9 mouse cellular contexts compared by ENCODE assay signal in genomic region chr17:27547253-27547868, GRCm38 (mm10). TPM values are rescaled to one million over a fixed set of nuclear protein-coding genes. Genes with fewer than 3 reads are reported as not detected.
DNase-seq lines count a peak whose midpoint lies in the region; ATAC-seq and TF ChIP-seq lines count a peak whose summit lies in the region.
"Had no signal": no experiment of that assay in that cellular context is flagged by ENCODE, and none has a peak within 500 bp of the region (broad histone marks: within the 10 kb centered on the region; RNA-seq: fewer than 3 reads in every experiment).

No protein-coding gene starts in this region.

- no peak overlapping the region for H3K4me2 ChIP-seq in heart, postnatal 0 days (ENCODE audit: low read depth, low read length)
- H3K4me2 ChIP-seq in myocyte (ENCODE audit: low read depth) = peak overlapping the region; percentile 80
- H3K4me2 ChIP-seq: limb, embryonic 12.5 days had no signal

- no peaks in the 10 kb centered on the region for H3K9me3 ChIP-seq in heart, postnatal 0 days (replicated peaks; ENCODE audit: control insufficient read depth, low read length)
- H3K9me3 ChIP-seq: limb, embryonic 12.5 days had no signal

- no peak overlapping the region for H3K9ac ChIP-seq in heart, postnatal 0 days (replicated peaks; ENCODE audit: low read depth, low read length)
- H3K9ac ChIP-seq: limb, embryonic 12.5 days had no signal

- H3K36me3 ChIP-seq in heart, postnatal 0 days (replicated peaks; ENCODE audit: control insufficient read depth, insufficient read depth, low read length) = no peaks in the 10 kb centered on the region
- H3K36me3 ChIP-seq in myocyte (ENCODE audit: control insufficient read depth, insufficient read depth) = no peaks in the 10 kb centered on the region
- H3K36me3 ChIP-seq: limb, embryonic 12.5 days had no signal

- peak; percentile 59; the same call in 1 of the 2 replicates for ATAC-seq in common myeloid progenitor, adult 5-6 weeks (replicated peaks; ENCODE audit: low read depth, poor library complexity, severe bottlenecking)
- ATAC-seq in heart, postnatal 0 days (ENCODE audit: insufficient read depth, low read depth) = peak; percentile 71
- ATAC-seq in cerebellum, adult (ENCODE audit: insufficient number of reproducible peaks, low FRiP score, low TSS enrichment) = no peak

- peak; percentile 43 for TF ChIP-seq POLR2A in myocyte (IDR thresholded peaks at IDR 0.05; ENCODE audit: insufficient read length, low read depth)

- no peak overlapping the region for H3K27ac ChIP-seq in heart, postnatal 0 days (ENCODE audit: low read depth)
- H3K27ac ChIP-seq: limb, embryonic 12.5 days had no signal

- no peak for TF ChIP-seq CTCF in heart, postnatal 0 days (IDR thresholded peaks at IDR 0.05; ENCODE audit: low read depth)

- 51% methylated on average over 9 of the region's 9 CpGs for WGBS in heart, postnatal 0 days

- no peaks in the 10 kb centered on the region for H3K79me2 ChIP-seq in myocyte (ENCODE audit: control insufficient read depth, insufficient read depth)

- H3K4me1 ChIP-seq in heart, postnatal 0 days (ENCODE audit: control insufficient read depth, insufficient read depth) = 0 out of 2 replicates have a peak, but pooled peaks cover 5% of the 10 kb centered on the region

- no peaks in the 10 kb centered on the region for H3K27me3 ChIP-seq in heart, postnatal 0 days (ENCODE audit: control insufficient read depth, insufficient read depth, low read length)
- H3K27me3 ChIP-seq in myocyte (ENCODE audit: control insufficient read depth, insufficient read depth, insufficient read length) = no peaks in the 10 kb centered on the region
- H3K27me3 ChIP-seq: limb, embryonic 12.5 days had no signal

- no peak for TF ChIP-seq EP300 in heart, postnatal 0 days (IDR thresholded peaks at IDR 0.05; ENCODE audit: low read depth)

- H3ac ChIP-seq in myocyte (ENCODE audit: control insufficient read depth, insufficient read length) = no peak overlapping the region

- H3K4me3 ChIP-seq in heart, postnatal 0 days (ENCODE audit: low read depth, low read length) = no peak overlapping the region
- no peak overlapping the region for H3K4me3 ChIP-seq in myocyte
- H3K4me3 ChIP-seq: limb, embryonic 12.5 days had no signal

- DNase-seq in kidney, adult 8-10 months = peak; percentile 26 to 32
- no peak for DNase-seq in kidney, adult 11 months
- DNase-seq in heart, postnatal 0 days (ENCODE audit: low spot score) = no peak
- DNase-seq in right cerebral cortex, postnatal 4 days = no peak
- DNase-seq in embryo, embryonic 11 days = no peak

TF ChIP-seq in myocyte, 11 proteins besides CTCF, POLR2A, EP300 and RAD21:
- TF ChIP-seq USF1 (IDR thresholded peaks at IDR 0.05; ENCODE audit: low read depth) (peak; percentile 11), MYOG (IDR thresholded peaks at IDR 0.05; ENCODE audit: control insufficient read depth in 1 of 3, insufficient read depth in 1 of 3, insufficient read length in 2 of 3, low read depth in 2 of 3) (no peak), MYOD1 (IDR thresholded peaks at IDR 0.05; ENCODE audit: control insufficient read depth in 1 of 3, insufficient read length in 2 of 3, low read depth in 2 of 3) (no peak), MAX (IDR thresholded peaks at IDR 0.05; ENCODE audit: low read depth) (no peak), POLR2AphosphoS2 (IDR thresholded peaks at IDR 0.05; ENCODE audit: insufficient read length, low read depth) (no peak)

RNA-seq across cellular contexts. Expression of gene Hmga1, which starts 8.9 kb away (rescaled TPM):
- 141 and 203 TPM in 2 replicates for total RNA-seq in common myeloid progenitor, adult 5-6 weeks (2017)
- total RNA-seq in heart, postnatal 0 days (2014; rRNA removed; ENCODE audit: low replicate concordance) = 108 TPM in 2 replicates
- 56.7 and 59.7 TPM in 2 replicates for polyA plus RNA-seq in heart, postnatal 0 days (2015; fragmentation: Nextera tagmentation; extraction: Ambion mirVana)
- polyA plus RNA-seq in myocyte (2012; fragmentation: generic; extraction: Trizol) = 60.9 TPM

RNA-seq across cellular contexts. Expression of gene AI413582, which starts 18.2 kb away (rescaled TPM):
- total RNA-seq in common myeloid progenitor, adult 5-6 weeks (2017) = 19.0 and 22.6 TPM in 2 replicates
- total RNA-seq in heart, postnatal 0 days (2014; rRNA removed; ENCODE audit: low replicate concordance) = 11.1 and 13.4 TPM in 2 replicates
- polyA plus RNA-seq in heart, postnatal 0 days (2015; fragmentation: Nextera tagmentation; extraction: Ambion mirVana) = 18.5 and 20.1 TPM in 2 replicates
- 46.0 TPM for polyA plus RNA-seq in myocyte (2012; fragmentation: generic; extraction: Trizol)

RNA-seq across cellular contexts. Expression of gene Grm4, which starts 26.2 kb away (rescaled TPM):
- 0.05 TPM in 1 of 2 replicates, not detected in the other for total RNA-seq in common myeloid progenitor, adult 5-6 weeks (2017)
- not detected in 2 replicates for total RNA-seq in heart, postnatal 0 days (2014; rRNA removed; ENCODE audit: low replicate concordance)
- 0.03 TPM in 1 of 2 replicates, not detected in the other for polyA plus RNA-seq in heart, postnatal 0 days (2015; fragmentation: Nextera tagmentation; extraction: Ambion mirVana)
- polyA plus RNA-seq in myocyte (2012; fragmentation: generic; extraction: Trizol) = not detected

Comparison
In these comparisons a context has a peak if more than half of its experiments do, and no peak if none do; other contexts are left out.
1. DNase-seq: peak in kidney, adult 8-10 months (2 of 2); none in kidney, adult 11 months (single experiment), heart, postnatal 0 days (single experiment), right cerebral cortex, postnatal 4 days (single experiment) and embryo, embryonic 11 days (single experiment).